Mouse (Mus musculus) embryo, embryonic 10 days (tissue): ENCODE data around the gene Cacna1g.

Source experiments
- DNase-seq: peaks from one replicate; pipeline ENCODE4 v3.0.0-alpha.2; 2015; ENCODE audit warnings: low spot score

The Cacna1g gene

DNA sequence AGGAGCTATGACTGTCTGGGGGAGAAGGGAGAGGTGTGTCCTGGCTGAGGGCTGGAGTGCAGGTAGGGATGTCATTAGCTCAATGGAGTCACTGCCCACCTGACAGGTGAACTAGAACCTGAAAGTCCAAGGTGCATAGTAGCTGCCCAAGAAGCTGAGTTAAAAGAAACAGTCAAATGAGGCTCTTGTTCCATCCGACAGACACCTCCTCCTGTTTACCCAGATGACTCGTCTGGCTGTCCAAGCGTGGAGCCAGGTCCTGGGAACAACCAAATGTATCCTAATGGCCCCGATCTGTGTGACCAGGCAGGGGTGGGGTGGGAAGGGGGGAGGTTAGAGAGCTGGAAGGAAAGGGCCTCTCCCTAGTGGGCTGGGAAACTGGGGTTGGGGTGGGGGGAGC is 28.7 kb downstream of the Cacna1g start:
- DNase-seq, result no peak

DNA sequence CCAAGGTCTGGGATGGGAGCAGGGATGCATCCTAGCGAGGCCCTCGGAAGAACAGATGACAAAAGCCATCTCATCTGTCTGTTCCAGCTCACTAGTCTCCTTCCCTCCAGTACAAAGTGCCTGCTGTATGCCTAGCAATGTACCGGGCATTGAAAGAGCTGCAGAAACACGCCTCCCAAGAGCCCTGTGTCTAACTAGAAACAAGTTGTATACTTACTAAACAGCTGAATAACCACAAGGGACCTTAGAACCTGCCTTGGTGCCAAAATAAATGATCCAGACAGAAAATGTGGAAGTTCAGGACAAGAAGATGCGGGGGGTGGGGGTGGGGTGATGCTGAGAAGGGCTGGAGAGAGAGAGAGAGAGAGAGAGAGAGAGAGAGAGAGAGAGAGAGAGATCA is 29.2 kb downstream of the Cacna1g start:
- DNase-seq, result no peak

DNA sequence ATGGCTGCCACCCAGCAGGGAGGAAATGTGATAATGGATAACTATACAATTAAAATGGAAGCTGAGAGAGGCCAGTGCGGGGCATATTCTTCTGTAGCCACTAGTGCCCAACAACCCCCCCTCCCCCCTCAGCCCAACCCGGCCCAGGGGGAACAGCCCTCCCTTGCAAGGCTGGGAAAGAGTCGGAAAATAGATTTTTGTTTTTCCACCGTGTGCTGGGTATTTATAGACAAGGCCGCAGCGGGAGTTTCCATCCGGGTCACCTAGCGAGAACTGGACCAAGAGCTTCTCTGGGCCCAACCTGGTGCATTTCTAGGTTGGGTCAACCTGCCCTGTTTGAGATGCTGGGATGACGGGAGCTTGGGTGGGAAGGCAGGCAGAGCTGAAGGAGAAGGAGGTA is 32.2 kb downstream of the Cacna1g start:
- no peak for DNase-seq

DNA sequence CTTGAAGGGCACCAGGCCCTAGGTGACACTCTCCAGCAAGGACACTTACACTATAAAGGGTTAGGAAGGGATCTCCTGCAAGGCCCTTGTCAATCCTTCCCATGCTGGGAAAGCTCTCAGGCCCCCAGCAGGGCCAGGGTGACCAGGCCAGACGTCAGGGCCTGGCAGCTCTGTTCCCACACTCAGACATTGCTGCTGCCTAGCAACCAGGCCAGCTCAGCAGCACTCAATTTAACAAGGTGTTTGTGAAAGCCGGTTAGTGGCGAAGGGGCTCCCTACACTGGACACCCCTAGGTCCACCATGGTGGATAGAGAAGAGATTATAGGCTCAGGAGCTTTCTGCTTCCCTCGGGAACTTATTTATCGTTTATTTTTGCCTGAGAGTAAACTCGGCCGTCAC is 32.9 kb downstream of the Cacna1g start:
- peak; percentile 54 for DNase-seq

DNA sequence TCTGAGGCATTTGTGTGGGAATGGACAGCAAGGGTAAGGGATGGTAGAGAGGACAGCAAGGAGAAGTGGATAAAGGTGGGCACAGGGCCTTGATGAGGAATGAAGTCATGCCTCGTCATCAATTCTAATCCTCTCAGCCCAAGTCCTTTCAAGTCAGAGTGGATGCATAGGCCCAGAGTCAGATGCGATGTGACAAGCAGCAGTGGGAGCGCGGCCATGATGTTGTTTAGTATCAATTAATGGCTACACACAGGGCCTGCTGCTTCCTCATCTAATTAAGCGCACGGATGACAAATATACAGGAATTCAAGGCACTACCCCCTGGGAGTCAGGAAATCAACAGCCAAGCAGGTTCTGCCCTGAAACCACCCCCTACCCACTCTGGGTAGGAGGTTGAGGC is 33.6 kb downstream of the Cacna1g start:
- no peak for DNase-seq

DNA sequence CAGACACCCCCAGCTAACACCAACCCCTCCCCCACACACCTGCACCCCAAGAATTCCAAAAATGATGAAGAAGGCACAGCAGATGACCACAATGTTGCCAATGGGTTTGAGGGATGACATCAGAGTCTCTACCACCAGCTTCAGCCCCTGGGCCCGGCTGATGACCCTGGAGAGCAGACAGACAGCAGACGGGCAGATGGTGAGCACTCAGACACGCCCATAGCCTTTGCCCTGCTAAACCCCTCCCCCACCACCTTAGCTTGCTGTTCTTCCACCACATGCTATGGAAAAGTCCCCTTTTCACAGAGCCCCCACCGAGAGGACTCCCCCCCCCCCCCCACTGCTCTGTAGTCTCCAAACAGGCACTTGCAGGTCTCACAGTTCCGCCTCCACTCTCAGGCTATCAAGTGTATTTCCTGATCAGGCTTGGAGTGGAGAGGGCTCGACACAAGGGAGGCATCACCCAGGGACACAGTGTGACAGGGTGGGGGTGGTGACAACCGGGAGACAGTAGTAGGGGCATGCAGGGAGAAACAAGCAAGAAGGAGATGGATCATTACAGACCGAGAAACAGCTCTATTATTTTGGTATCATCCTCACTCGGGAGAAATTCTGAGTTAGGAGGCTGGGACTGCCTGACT is 44.9 kb downstream of the Cacna1g start:
- peak; percentile 64 for DNase-seq

DNA sequence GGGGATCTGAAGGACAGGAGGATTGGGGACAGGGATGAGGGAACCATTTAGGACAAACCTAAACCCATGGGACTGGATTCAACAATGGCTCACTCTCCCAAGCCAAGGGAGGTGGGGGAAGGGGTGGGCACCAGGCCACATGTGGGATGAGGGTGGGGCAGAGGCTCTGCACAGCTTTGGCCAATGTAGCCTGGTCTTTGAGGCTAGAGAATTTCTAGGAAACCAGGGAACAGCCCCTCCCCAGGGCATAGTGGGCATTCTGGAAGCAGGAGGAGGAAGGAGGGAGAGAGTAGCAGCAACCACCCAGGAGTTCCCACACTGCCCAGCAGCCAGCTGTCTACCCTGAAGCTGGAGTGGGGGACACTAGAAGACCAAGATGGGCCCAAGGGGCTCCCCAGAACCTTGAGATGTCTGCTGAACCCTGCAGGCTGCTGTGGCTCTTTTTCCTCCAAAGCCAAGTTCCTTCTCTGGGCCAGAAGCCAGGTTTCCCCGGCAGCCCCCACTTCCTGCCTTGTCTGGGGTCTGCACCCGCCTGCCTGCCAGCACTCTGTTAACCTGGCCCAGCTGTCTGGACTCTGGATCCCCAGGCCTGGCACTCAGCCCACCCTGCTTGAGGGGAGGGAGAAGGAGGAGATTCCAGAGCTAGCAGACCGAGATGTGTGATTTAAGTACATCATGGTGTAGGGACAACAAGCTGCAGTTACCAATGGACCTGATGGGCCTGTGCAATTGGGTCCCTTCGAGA is 45.7 kb downstream of the Cacna1g start:
- DNase-seq, result peak; percentile 41

DNA sequence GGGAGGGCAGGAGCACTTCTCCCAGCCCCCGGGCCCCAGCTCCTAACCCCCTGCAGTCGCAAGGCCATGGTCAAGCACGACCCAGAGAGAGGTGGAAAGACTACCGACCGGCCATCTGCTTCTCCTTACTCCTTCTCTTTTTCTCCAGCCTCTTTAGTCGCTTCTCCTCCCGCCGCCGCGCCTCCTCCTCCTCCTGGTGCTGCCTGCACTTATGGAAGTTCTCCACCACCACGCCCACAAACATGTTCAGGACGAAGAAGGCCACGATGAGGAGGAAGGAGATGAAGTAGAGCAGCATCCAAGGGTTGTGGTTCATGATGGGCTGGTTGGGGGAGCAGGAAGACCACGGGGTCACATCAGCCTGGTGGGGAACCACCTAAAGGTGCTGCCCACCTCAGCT is 48.3 kb downstream of the Cacna1g start:
- no peak for DNase-seq

DNA sequence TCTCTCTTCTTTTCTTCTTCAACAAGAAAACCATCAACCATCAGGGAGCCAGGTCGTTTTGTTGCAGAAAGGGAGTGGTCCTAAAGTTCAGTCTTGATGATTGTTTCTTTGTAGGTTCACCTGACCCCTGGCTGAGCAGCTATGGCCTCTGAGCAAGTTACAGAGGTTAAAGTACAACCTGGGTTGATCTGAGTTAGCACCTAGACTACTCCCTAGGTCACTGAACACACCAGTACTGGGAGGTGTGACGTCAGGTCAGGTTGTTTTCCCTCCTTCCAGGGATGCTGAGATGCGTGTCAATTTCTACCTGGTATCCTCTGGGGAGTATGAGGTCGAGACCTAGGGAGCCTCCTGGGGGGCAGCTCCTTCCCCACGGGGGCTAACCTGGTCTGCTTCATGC is 48.8 kb downstream of the Cacna1g start:
- DNase-seq, result no peak

DNA sequence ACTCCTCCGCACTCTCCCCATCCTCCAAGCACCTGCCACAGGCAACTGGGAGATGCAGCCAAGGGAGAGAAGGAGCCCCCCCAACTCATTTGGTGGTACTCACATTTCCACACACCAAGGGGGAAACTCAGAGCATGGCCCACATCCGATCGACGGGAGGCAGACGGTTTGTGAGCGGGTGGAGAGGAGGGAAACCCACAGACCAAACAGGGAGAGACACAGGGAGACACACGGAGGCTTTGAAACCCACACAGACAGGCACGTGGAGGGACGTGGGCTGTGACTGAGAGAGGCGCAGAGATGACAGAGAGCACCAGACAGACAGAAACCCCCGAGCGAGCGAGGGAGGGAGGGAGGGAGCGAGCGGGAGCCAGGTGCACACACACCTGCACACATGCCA is 49.6 kb downstream of the Cacna1g start:
- DNase-seq, result no peak

DNA sequence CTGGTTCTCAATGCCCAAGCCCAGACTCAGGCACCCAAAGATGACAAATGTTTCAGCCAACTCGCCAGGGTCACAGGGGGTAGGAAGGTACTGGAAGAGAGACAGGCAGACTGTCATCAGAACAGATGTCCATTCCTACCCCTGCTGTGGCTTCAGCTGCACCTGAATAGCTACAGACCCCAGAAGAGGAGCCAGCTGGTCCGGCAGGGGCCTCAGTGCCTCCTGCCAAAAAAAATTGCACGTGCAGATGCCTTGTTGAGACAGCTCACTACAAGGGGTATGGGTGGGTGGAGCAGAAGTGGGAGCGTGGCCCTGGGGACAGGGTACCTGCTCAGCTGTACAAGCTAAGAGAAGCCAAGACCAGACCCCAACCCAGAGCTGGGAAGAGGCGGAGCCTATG is 50.1 kb downstream of the Cacna1g start:
- no peak for DNase-seq

DNA sequence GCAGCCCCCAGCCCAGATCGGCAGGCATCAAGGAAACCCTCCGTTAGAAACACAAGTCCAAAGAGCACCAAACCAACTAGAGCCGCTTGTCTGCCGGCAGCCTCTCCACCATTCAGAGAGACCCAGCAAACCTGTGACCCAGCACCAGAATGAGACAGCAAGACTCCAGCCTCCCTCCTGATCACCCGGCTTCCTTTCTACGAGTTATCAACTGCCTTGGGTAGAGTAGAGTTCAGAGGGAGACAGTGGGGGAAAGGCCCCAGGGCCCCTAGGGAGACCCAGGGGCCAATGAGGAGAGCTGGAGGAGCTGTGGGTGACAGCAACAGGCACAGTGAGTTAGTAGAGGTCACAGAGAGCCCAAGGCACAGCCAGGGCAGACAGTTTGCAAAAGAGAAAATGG is 53.0 kb downstream of the Cacna1g start:
- DNase-seq, result no peak

DNA sequence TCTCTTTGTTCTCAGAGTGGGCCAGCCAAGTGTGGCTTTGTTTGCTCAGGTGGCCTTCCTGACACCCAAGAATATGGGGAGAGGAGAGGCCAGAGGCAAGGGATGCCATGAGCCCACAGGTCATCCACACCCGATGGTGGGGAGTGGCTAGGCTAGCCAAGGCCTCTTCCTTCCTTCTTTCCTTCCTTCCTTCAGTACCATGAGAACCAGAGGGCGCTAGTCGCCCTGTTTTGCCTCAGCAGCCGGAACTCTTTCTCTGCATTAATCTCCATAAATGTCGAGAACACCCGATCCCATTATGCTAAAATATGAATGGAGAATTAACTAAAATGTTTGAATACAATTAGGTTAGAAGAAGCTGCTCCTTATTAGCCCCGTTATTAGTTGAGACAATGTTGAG is 53.7 kb downstream of the Cacna1g start:
- peak; percentile 52 for DNase-seq

DNA sequence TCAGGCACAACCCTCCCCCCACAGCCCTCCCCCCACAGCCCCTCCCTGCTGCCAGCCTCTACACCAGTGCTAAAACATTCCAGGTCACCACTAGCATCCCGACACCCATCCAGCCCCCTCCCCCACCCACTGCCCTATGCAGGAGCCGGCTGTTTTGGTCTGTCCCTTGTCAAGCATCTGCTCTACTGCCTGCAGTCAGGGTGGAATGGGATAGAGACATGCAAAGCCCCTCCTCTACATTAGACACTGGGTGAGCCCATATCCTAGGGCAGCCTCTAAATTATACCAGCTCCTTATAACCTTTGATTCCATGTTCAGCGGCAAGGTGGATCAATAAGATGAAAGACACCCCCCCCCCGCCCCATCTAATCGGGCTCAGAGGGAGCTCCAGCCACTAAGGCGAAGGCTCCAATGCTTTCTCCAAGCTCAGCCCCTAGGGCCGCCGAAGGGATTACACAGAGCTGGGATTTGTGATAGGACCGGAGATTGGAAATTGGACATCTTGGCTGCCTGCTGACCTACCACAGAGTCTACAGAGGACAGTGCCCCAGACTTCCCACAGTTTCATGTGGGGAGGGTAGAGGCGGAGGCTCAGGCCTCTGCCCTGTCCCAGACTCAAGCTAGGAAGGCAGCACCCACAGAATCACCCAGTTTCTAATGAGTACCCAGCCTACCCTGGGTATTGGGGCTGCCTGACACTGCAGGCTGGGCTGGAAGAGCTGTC is 54.8 kb downstream of the Cacna1g start:
- DNase-seq, result no peak

DNA sequence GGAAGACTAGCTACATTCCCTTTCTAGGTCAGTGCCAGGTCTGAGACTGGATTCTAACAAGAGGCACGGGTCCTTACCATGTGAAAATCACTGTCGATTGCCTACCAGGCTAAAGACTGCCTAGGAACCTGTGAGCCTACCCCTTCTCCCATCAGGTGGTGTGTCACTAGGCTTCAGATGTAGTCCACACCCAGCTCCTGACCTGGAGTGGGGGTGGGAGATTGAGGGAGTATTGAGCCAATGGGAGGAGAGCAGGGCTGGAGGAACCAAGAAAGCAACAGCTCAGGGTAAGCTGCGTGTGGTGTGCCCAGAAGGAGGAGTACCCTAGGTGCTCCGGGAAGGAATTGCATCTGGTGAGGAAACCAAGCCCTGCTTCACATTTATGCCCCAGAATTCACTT is 60.0 kb downstream of the Cacna1g start:
- no peak for DNase-seq

DNA sequence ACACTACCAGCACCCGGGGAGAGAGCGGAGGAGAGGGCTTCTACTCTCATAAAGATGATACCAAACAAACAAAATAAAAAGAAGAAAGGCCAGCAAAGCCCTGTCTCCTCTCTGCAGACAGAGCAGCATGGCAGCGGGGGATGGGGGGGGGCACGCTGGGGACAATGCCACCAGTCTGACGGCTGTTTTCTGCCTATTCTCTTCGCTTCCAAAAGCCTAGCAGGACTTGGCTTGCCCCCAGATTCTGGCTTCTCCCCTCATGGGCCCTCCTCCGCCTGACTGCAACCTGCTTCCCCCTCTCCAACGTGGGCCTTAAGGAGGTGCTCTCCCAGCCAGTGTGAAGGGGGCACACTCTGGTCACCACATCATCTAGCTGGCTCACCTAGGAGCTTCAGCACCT is 60.5 kb downstream of the Cacna1g start:
- no peak for DNase-seq

DNA sequence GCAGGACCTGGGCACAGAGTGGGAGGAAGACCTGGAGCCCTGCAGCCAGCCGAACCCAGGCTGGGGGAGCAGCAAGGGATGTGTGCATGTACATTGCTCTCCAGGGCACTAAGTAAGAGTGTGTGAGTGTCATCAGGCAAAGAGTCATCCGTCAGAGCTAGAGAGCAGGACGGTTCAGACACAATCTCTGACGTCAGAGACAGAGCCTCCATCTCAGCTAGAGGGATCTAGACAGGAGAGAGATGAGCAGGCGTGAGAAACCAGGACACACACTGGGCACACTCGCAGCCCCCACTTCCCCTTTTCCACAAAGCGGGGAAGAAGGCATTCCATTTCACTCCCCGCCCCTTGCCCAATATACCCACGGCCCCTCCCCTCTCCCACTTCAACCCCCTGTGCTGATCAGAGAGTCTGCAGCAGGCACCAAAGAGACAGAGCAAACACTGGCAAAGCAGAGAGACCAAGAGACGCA is 61.0 kb downstream of the Cacna1g start:
- DNase-seq, result no peak

DNA sequence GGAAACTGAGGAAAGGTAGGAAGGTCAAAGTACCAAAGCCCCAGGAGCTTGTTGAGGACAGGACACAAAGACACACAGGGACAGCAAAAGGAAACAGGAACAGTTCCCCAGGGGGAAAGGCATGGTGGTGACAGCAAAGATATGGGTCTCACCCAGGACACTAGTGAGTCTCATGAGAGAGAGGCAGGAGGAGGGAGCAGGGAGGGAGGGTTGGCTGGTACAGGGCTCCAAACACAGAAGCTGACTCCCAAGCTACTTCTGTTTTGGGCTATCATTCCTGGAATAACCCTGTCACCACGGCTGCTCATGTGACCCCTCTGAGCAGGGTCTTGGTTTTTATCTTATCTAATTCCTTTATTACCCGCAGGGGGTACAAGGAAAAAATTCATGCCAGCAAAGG is 61.4 kb downstream of the Cacna1g start:
- no peak for DNase-seq

DNA sequence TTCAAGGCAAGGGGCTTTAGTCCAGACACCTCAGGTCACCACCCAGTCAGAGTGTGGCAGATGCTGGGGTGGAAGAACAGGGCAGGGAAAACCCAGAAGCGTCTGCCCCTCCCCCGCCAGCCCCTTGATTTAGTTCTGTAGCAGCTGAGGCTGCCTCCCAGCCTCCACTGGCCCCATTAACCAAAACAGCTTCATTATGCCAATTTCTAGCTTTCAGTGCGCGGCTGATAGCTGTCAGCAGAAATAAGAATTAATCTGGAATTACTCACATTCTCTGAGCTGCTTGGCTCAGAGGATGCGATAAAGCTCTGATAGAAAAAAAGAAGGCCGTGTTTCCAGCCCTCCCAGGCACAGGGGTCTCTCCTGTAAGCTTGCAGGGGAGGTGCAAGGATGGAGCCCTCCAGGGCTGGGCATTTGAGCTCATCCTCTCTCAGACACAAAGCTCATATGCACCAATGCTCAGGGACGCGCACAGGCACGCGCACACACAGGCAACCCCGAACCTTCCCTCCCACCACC is 66.1 kb downstream of the Cacna1g start:
- DNase-seq, result peak; percentile 36

DNA sequence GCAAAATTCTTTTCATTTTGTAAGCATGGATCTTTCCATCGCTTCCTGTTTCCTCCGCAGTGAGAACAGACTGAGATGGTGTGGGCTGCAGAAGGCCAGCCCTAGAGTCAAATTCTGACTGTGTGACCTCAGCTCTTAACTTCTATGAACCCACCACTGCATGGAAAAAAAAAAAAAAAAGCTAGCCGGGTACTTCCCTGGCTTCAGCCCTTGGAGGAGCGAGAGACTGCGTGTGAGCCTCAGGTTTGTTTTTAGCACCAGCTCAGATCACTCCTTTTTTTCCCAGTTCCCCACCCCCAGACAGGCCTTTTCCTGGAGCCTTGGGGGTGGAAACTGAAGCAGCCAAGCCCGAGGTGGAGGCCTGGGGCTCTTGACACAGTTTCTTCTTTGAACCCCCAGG is 68.7 kb downstream of the Cacna1g start:
- DNase-seq, result no peak

DNA sequence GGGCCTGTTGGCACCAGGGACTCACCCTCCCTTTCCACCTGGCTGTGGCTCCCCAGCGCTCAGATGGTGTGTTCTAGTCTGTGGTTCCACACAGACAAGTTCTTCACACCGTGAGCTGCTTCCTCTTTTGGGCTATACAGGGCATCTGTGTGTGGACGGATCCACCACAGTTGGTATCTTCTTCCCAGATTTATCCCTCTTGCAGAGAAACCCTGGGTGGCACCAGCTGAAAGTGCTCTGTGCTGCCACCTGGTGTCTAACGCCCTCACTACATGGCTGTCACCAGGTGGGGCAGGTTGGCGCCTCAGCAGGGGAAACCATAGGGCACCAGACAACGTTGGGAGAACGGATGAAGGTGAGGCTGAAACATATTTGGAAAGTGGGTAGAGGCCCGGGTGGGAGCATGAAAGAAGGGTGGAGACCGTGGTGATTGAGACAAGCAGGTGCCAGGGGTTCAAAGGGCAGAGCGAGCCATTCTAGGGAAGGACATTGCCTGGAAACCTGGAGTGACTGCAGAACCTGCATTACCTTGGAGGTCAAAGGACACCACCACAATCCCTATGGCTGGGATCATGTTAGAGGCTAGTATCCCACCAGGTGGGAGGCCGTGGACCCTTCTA is 69.2 kb downstream of the Cacna1g start:
- DNase-seq, result peak; percentile 82

DNA sequence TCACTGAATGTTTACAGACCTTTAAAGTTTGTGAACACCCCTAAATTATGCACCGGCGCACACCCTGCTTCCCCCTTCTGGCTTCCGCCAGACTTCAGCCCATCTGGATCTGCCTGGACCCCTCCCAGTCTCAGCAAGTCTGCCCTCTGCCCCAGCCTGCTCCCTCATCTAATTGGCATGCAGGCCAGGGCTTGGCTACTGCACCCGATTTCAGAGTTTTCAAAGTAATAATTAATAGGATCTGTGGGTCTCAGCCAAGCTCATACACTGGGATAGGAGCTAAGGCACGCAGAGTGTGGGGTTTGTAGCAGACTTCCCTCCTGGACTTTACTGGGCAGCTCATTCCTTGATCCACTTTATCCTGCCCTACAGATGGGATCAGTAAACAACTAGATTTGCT is 69.8 kb downstream of the Cacna1g start:
- no peak for DNase-seq

DNA sequence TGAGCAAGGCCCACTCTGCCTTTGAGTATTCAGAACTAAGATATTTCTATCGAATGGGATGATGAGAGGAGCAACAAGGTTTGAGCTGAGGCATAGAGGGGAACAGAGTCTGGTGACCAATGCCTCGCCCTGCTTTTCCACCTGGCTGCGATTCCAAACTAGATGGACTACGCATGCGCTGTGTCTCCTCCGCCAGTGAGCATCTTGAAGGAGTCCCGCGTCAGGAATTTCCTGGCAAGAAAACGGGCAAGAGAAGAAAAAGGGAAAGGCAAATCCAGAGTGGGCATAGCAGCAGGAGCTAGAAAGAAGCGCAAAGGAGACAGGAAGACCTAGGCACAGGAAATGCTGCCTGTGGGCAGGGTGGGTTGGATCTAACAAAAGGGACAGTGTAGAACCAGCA is 70.2 kb downstream of the Cacna1g start:
- no peak for DNase-seq
